Mouse (Mus musculus): ENCODE measurements at regions not wholly inside any gene's neighbourhood (a gene's known extent, or its start where the extent isn't known, plus 50 kb on each side); places are given as distances from the start of the nearest gene placed in this dataset.

DNA sequence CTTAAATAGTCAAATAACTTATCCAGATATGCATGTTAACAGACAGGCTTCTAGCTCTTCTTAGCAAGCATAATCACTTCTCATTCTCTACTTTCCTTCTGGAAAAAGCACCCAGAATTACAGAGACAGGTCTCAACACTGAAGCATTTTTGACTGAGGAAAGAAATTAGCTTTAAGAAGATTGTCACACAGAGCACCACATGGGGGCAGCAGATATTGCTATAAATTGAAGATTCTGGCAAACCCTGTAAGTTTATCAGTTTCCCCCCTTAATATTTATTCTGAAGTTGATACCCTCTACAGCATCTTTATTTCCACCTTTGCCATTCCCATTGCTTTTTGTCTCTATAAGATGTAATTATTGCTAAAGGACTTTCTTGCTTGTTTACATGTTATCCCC is 83.4 kb upstream of the Lrrc4c start:
- peak; percentile 3 for DNase-seq (ENCODE audit: inconsistent ontology term)

DNA sequence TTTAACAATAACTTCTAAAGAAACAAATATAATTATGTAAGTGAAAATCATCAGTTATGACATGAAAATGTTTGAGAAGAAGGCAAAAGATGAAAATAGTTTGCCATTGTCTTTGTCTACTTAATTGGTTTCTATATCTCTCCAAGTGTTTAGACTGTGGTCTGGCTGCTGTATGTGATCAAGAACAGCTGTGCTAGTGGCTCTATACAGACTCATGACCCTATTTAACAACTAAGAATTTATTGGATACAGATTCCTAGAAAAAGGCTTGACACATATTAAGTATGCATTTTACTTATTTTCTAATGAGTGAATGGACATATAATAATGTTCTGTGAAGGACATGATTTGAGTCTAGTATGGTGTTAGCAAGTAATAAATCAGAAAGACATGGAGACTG is 78.7 kb upstream of the Lrrc4c start:
- no peak for DNase-seq (ENCODE audit: inconsistent ontology term)

DNA sequence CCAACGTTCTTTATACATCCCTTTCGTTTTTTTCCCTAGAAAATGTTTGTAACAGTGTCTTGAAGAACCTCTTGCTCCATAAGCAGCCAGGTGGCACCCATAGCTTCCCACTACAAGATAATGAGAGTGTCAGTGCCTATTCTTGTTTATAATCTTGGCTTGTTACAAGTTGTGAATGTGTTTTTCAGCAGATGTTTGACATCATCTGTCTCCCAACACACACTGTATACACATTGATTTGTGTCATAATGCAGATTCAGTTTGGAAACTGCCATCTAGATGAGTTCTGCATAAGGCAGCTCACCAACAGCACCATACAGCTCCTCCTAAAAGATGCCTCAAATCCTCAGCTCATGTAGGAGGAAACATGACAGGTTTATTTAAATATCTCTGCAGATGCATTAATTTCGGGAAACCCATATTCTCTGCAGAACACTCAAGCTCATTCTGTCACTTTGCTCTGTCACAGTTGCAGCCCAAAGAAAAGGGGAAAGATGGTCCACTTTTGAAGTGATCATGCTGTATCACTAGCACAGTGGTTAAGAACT is 77.4 kb upstream of the Lrrc4c start:
- no peak for DNase-seq (ENCODE audit: inconsistent ontology term)

DNA sequence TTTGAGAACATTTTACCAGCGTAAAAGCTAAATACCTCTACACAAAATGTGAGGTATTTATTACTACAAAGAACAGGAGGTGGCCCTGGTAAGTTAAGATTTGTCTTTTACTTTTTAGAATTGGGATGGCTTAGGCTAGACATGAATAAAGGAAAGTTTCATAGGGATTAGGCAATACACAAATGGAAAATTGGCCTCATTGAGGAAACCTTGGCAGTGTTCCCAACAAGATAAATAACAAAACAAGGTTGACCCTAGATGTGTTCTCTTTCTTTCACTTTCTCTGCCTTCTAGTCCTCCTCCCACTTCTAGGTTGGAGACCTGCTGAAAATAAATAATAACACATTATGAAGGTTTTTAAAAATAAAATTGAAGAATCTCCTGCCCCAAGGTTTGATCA is 64.3 kb upstream of the Lrrc4c start:
- no peak for DNase-seq (ENCODE audit: inconsistent ontology term)

DNA sequence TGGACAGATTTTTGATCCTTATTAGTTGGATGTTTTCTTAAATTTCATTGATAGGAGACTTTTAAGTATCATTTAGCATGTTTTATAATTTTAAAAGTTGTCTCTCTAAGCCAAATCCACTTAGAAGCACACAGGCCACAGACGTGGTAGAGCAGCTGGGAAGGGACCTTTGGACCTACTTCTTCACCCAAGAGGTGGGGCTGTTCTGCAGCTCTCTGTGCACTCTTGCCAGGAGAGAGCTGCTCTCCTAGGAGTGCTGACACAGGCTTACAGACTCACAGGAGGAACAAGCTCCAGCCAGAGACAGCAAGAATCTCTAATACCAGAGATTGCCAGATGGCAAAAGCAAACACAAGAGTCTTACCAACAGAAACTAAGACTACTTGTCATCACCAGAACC is 61.5 kb upstream of the Lrrc4c start:
- DNase-seq (ENCODE audit: inconsistent ontology term) = no peak
